Mouse (Mus musculus) liver, adult 2 months (tissue): ENCODE measurements around the gene Spryd3. TPM values are rescaled to one million over a fixed set of nuclear protein-coding genes. Genes with fewer than 3 reads are reported as not detected.

ENCODE experiments used
- DNase-seq: peaks from one replicate; pipeline ENCODE4 v3.0.0-alpha.2; 2011; ENCODE audit warnings: low read depth, low spot score; ENCODE audit errors: extremely low read depth
- H3K27ac ChIP-seq: fragments of 200-500 bp; replicated peaks from 2 replicates; pipeline ENCODE4 v1.5.1; 2012; ENCODE audit warnings: low read depth, mild to moderate bottlenecking, control low read depth, inconsistent platforms, low read length; ENCODE audit not compliant: insufficient read depth
- H3K27me3 ChIP-seq: fragments of 200-500 bp; 2 replicates; pipeline ENCODE4 v1.6.1; 2012; ENCODE audit warnings: mild to moderate bottlenecking, moderate library complexity, low read length, inconsistent platforms; ENCODE audit not compliant: control insufficient read depth, insufficient read depth
- H3K36me3 ChIP-seq: fragments of 200-500 bp; 2 replicates; pipeline ENCODE4 v1.6.1; 2012; ENCODE audit warnings: low read length, inconsistent platforms; ENCODE audit not compliant: control insufficient read depth, insufficient read depth
- H3K4me1 ChIP-seq: fragments of 200-500 bp; 2 replicates; pipeline ENCODE4 v1.6.1; 2011; ENCODE audit warnings: low read length; ENCODE audit not compliant: control insufficient read depth, insufficient read depth
- H3K4me3 ChIP-seq: fragments of 200-500 bp; 2 replicates; pipeline ENCODE4 v1.5.1; 2011; ENCODE audit warnings: low read depth, mild to moderate bottlenecking, control low read depth, low read length, moderate library complexity; ENCODE audit not compliant: insufficient read depth
- H3K79me2 ChIP-seq: fragments of 200-500 bp; 2 replicates; pipeline ENCODE4 v1.6.1; 2012; ENCODE audit warnings: inconsistent platforms, mild to moderate bottlenecking, low read length, moderate library complexity; ENCODE audit not compliant: control insufficient read depth, insufficient read depth
- H3K9ac ChIP-seq: fragments of 200-500 bp; 2 replicates; pipeline ENCODE4 v1.6.1; 2012; ENCODE audit warnings: low read depth, mild to moderate bottlenecking, control low read depth, inconsistent platforms, low read length
- CTCF ChIP-seq: fragments of 200-500 bp; IDR thresholded peaks from 2 replicates; pipeline ENCODE4 v1.5.1; 2011; ENCODE audit warnings: low read depth, low read length, control low read depth
- POLR2A ChIP-seq: fragments of 200-500 bp; IDR thresholded peaks from 2 replicates; pipeline ENCODE4 v1.6.1; 2011; ENCODE audit warnings: low read length, control low read depth; ENCODE audit not compliant: insufficient read depth; ENCODE audit errors: extremely low read depth
- WGBS: fragments of 180-500 bp; shearing (Covaris S2); methylation state at CpG from one replicate; pipeline ENCODE4 v1.1.7; 2018; 5-methylcytosine and 5-hydroxymethylcytosine counted together
- polyA plus RNA-seq: library from polyadenylated mRNA; depleted of rRNA; stranded (reverse); fragments of >200 nt; gene quantifications from 2 replicates; pipeline ENCODE4 v1.2.3, GENCODE M21; 2012
- total RNA-seq: library from RNA; depleted of rRNA; stranded (reverse); fragments of >200 nt; gene quantifications from 2 replicates; pipeline ENCODE4 v1.2.3, GENCODE M21; 2014

Spryd3 gene
- total and polyA plus RNA-seq, 2 experiments: 9.2 to 20.7 TPM

DNA sequence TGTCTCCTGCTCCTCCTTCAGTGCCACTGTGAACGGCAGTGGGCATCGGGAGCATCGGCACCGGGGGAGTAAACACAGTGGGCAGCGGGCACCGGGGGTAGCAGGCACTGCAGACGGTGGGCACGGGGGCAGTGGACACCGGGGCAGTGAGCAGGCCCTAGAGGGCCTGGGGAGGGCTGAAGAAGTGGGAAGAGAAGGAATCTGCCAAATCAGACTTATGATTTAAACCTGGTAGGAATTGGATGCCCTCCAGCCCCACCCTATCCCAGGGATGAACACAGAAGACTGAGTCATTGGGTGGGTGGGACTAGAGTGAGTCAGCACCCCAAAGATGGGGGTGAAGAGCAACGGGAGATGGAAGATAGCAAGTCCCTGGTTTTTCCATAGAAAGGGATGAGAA, 9.3 kb upstream of the Spryd3 start:
- no peak overlapping the region for H3K27ac ChIP-seq
- no peaks in the 10 kb centered on the region for H3K79me2 ChIP-seq
- no peak for DNase-seq
- TF ChIP-seq CTCF (no peak), POLR2A (no peak)
- no peaks in the 10 kb centered on the region for H3K36me3 ChIP-seq
- H3K27me3 ChIP-seq: 0 out of 2 replicates have a peak, but pooled peaks cover 6% of the 10 kb centered on the region
- no peak overlapping the region for H3K9ac ChIP-seq
- peaks cover 10% of the 10 kb centered on the region for H3K4me1 ChIP-seq
- WGBS: 92% methylated on average over 10 of the region's 10 CpGs
- H3K4me3 ChIP-seq: no peak overlapping the region

GRCm38 (mm10) chr15:102144726-102145125, 8.7 kb upstream of the Spryd3 start:
- Histone ChIP-seq H3K27me3 (0 out of 2 replicates have a peak, but pooled peaks cover 6% of the 10 kb centered on the region), H3K4me1 (peaks cover 5% of the 10 kb centered on the region)

GRCm38 (mm10) chr15:102144274-102144711, 8.3 kb upstream of the Spryd3 start, which contains the start of gene Igfbp6:
Igfbp6 (plus strand) TSS chr15:102144362.
- Histone ChIP-seq H3K27ac (no peak within 1 kb of the TSS), H3K9ac (peak within 1 kb of the TSS; percentile 16), H3K36me3 (no peaks in the 10 kb centered on the region), H3K4me3 (no peak within 1 kb of the TSS), H3K79me2 (no peaks in the 10 kb centered on the region), H3K4me1 (peaks cover 5% of the 10 kb centered on the region), H3K27me3 (0 out of 2 replicates have a peak, but pooled peaks cover 6% of the 10 kb centered on the region)
- no peak for TF ChIP-seq POLR2A
- no peak for TF ChIP-seq CTCF
- 36% methylated on average over 22 of the region's 22 CpGs for WGBS
- DNase-seq: no peak

More at GRCm38 (mm10) chr15:102144726-102145125, 8.7 kb upstream of the Spryd3 start:
- TF ChIP-seq CTCF: no peak
- H3K4me3 ChIP-seq: no peak overlapping the region
- DNase-seq: no peak
- H3K9ac ChIP-seq: peak overlapping the region; percentile 16
- no peak overlapping the region for H3K27ac ChIP-seq
- no peaks in the 10 kb centered on the region for H3K36me3 ChIP-seq
- H3K79me2 ChIP-seq: no peaks in the 10 kb centered on the region
- 41% methylated on average over 19 of the region's 19 CpGs for WGBS

DNA sequence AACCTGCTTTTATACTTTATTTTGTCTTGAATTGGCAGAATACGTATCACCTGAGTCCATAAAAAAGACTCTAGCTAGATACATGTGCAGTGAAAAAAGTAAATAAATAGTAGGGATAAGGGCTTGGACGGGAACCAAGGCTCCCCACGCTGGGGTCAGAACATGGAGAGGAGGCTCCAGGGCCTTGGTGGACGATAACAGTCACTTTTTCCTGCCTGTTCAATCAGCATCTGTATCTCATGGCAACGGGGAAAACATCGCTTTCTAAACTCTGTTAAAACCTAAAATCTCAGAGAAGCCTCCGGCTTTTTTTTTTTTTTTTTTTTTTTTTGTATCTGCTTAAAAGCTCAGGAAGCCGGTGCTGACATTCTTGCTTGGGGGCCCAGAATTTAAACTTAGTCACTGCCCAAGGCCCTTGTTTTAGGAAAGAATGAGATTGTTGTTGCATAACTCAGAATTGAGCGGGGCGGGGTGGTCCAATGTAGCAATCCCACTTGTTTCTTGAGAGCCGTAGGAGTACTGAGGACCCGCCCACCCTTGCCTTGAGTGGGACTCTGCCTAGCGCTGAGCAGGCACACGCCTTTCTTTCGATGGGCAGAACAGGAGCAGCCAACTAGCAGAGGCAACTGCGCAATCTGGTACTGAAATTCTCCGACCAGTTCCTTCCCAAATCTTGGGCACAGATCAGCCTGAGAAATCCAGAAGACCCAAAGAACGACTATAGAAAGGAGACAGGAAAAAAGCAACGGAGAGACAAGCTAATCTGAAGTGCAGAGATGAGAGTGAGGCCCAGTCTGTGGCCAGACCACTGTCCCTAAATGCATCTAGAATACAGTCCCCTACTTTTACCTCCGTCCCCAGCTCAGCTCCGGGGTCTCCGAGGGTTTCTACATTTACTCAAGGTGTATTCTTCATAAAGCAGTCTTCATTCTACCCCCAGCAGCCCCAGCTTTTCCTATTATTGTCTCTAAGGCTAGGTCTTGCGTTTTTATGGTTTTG, 7.2 kb upstream of the Spryd3 start:
- DNase-seq: no peak
- no peaks in the 10 kb centered on the region for H3K4me1 ChIP-seq
- no peaks in the 10 kb centered on the region for H3K79me2 ChIP-seq
- H3K27ac ChIP-seq: no peak overlapping the region
- TF ChIP-seq POLR2A (no peak), CTCF (no peak)
- no peaks in the 10 kb centered on the region for H3K36me3 ChIP-seq
- H3K9ac ChIP-seq: no peak overlapping the region
- WGBS: 76% methylated on average over 23 of the region's 23 CpGs
- H3K27me3 ChIP-seq: 0 out of 2 replicates have a peak, but pooled peaks cover 6% of the 10 kb centered on the region
- H3K4me3 ChIP-seq: no peak overlapping the region

- no peak overlapping the region for H3K4me3 ChIP-seq
- WGBS: 91% methylated on average over 5 of the region's 5 CpGs
- H3K4me1 ChIP-seq: no peaks in the 10 kb centered on the region
- H3K79me2 ChIP-seq: no peaks in the 10 kb centered on the region
- no peak overlapping the region for H3K9ac ChIP-seq
- TF ChIP-seq CTCF (no peak), POLR2A (no peak)
- H3K36me3 ChIP-seq: no peaks in the 10 kb centered on the region
- H3K27me3 ChIP-seq: 0 out of 2 replicates have a peak, but pooled peaks cover 6% of the 10 kb centered on the region
- H3K27ac ChIP-seq: no peak overlapping the region
- DNase-seq: no peak
Observed at GRCm38 (mm10) chr15:102141120-102141519, 5.1 kb upstream of the Spryd3 start.
